Mouse (Mus musculus) gastrocnemius, postnatal 10 days (tissue): ENCODE data around the gene Tas2r103. TPM values are rescaled to one million over a fixed set of nuclear protein-coding genes. Genes with fewer than 3 reads are reported as not detected.

Source experiments
- DNase-seq: peaks from one replicate; pipeline ENCODE4 v3.0.0; 2021; ENCODE audit warnings: mixed read lengths
- long read RNA-seq, 2 experiments: library from polyadenylated mRNA; stranded (forward); transcript quantifications; one replicate each; pipeline ENCODE4 v2.0.0; 2021
- total RNA-seq, 2 experiments: library from RNA; stranded (reverse); gene quantifications; 2 replicates each; pipeline ENCODE4 v1.2.3; 2021

Gene Tas2r103
- total RNA-seq = not detected
- long read RNA-seq, experiment 1 = 0 reads
- long read RNA-seq, experiment 2 = 0 reads

- DNase-seq = no peak
These were observed at the start of gene Tas2r103 for GRCm38 (mm10) chr6:133037001-133037400. Gene Tas2r103 (minus strand): TSS chr6:133037101.

- no peak for DNase-seq
These were observed 18.8 kb upstream of the Tas2r103 start, which contains the start of gene Tas2r140 for GRCm38 (mm10) chr6:133055716-133056115. Gene Tas2r140 (minus strand): TSS chr6:133055816.

Other genes with a start within 250 kb of the Tas2r103 start
- not detected for gene Tas2r117, start 234.3 kb downstream of the Tas2r103 start, total RNA-seq
- gene Tas2r123, start 190.0 kb downstream of the Tas2r103 start, total RNA-seq = not detected
- not detected for gene Tas2r116, start 181.7 kb downstream of the Tas2r103 start, total RNA-seq
- not detected for gene Tas2r110, start 169.1 kb downstream of the Tas2r103 start, total RNA-seq
- gene Tas2r113, start 144.1 kb downstream of the Tas2r103 start, total RNA-seq = not detected
- not detected for gene Tas2r125, start 127.5 kb downstream of the Tas2r103 start, total RNA-seq
- not detected for gene Tas2r129, start 86.0 kb downstream of the Tas2r103 start, total RNA-seq
- not detected for gene Tas2r131, start 79.2 kb downstream of the Tas2r103 start, total RNA-seq
- gene Tas2r109, start 56.1 kb downstream of the Tas2r103 start, total RNA-seq = not detected
- gene Tas2r140, start 18.7 kb upstream of the Tas2r103 start, total RNA-seq = not detected
- 10 to 100 TPM; 69.9 to 74.1 TPM for gene Smim10l1, start 67.8 kb upstream of the Tas2r103 start, total RNA-seq